Mouse (Mus musculus) cerebellum, postnatal 10 days (tissue): ENCODE data around the gene Fam219b.

Experiments
- DNase-seq, 2 experiments: peaks; one replicate each; pipeline ENCODE4 v3.0.0; 2021; ENCODE audit warnings: mixed read lengths in 2 of 2

The Fam219b gene

DNA sequence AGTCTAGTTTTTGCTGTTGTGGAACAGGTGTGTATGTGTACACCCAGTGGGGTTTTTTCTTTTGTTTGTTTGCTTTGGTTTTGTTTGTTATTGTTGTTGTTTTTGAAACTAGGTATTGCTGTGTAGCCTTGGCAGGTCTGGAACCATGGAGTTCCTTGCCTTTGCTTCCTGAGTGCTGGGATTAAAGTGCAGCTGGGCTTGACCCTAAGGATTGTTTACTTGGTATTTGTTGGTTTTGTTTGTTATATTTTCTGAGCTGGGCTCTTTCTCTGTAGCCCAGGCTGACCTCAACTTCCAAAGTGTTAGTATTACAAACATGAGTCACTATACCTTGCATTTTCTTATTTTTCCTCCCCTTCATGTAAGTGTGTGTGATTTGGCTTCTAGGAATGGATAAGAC, 10.9 kb upstream of the Fam219b start:
- no peak for DNase-seq

DNA sequence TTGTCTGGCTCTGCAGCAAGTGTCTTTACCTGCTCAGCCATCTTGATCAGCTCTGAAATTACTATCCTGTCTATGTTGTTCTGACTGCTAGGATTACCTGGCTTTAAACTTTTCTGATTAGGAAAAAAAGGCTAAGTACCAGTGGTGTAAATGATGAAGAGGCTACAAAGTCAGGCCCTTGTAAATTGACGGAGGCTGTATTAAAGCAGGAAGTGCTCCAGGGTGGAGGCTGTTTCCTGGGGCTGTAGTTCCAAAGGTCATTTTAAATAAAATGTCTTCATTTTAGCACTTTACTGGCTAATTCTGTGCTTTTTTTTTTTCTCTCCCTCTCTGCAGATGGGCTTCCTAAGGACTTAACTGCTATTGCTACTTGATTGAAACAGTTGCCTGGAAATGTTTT, 5.4 kb upstream of the Fam219b start:
- DNase-seq: no peak

- DNase-seq: no peak
Observed at GRCm38 (mm10) chr9:57536362-57536761, 966 bp upstream of the Fam219b start.

GRCm38 (mm10) chr9:57537728-57538181, 427 bp downstream of the Fam219b start:
- DNase-seq: no peak

DNA sequence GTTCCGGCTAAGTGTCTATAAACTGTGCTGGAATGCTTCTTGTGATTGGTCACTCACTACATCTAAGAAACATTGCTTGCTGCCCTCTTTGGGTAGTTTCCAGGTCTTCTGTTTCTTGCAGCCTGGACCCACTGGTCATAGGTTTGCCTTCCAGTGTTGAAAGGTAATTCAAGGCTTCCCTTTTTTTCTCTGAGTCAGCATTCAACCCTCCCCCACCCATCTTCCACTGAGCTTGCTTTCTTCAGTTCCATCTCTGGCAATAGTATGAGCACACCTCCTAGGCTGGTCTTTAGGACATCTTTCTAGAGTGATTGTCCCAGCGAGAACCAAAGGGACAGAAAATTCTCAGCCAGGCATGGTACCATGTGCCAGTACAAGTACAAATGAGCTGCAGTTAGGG, 2.2 kb downstream of the Fam219b start:
- no peak for DNase-seq

- DNase-seq: peak; percentile 78 to 84
Observed at GRCm38 (mm10) chr9:57541312-57541711, 4.0 kb downstream of the Fam219b start.

DNA sequence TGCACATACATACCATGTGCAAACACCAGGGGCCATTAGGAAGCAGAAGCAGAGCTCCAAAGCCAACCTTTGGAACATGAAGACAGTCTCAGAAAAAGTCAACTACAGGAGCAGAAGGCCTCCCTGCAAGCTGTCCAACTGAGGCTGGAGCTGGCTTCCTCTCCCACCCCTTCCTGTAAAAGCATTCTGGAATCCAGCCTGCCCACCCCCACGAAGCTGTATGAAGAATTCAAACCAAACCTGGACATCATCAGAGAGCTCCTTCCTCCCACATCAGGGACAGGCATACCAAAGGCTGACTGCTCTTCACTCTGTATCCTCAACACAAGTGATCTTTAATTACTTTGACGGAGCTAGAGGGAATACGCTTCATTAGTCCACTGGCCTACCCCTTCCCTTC, 6.6 kb downstream of the Fam219b start:
- no peak for DNase-seq

DNA sequence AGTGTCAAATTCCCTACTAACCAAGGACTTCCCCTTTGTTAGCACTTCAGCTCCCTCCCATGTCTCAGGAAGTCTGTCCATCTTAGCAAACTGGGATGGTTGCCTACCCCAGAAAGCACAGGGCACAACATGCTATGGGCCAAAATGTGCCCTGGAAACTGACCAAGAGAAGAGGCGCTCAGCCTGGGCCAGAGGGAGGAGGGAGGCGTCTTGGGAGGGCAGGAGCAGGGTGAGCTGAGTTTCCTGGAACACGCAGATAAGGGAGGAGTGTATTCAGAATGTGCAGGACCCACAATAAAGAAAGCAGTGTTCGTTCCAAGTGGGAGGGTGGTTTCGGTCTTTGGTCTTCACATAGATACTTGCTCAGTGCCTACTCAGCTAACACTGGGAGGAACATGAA, 10.0 kb downstream of the Fam219b start:
- peak; percentile 66 to 72 for DNase-seq

- DNase-seq: no peak
Observed at GRCm38 (mm10) chr9:57547869-57548268, 10.5 kb downstream of the Fam219b start.

DNA sequence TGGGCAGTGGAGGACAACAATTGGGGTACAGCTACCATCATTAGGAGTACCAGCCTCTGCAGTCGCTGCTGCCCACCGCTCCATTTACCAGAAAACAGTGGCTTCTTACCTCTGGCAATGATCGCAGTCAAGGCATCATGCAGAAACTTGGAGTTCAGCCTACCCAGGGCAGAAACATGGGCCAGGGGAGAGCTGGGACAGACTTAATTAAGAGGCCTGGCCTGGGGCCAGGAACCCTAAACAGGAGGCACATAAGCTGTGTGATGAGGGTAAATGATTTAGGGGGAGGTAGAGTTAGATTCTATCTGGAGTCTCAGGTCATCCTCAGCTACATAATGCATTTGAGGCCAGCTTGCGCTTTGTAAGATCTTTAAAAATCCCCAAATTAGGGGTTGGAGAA, 11.9 kb downstream of the Fam219b start:
- peak; percentile 91 to 93 for DNase-seq

GRCm38 (mm10) chr9:57550126-57550862, 13.0 kb downstream of the Fam219b start:
- DNase-seq: no peak

DNA sequence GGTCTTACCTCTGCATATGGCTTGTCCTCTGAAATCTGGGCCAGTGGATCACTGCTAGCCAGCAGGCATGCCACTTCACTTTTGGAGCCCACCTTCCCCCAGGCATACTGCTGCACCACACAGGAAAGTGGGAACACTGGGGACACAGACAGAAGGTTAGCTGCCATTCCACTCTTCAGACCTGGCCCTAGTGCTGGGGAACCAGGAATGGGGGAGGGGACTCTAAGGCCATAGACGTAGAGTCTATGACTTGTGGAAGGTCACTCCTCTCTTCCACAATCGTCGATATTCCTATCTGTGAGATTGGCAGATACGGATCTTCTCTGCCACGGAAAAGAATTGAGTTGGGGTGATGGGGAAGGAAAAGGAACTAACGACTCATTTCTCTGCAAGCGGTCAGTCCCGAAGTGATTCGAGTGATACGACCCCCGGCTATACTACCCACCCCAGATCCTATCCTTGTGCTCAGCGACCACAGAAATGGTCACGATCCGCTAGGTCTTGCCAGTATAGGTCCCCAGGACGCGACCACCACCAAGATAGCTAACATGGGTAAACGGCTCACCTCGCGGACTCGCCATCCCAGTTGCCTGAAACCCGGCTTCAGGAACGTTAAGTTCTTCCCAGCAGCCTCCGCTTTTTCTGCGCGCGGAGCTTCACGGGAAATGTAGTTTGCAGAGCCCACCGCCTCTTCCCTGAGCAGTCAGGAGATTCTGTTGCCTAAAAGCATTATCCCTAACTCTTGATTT, 15.0 kb downstream of the Fam219b start, which contains the start of gene Mpi:
TSS of gene Mpi (minus strand) at position 625 of the 749 bp plus-strand sequence.
- DNase-seq: peak; percentile 85 to 88

DNA sequence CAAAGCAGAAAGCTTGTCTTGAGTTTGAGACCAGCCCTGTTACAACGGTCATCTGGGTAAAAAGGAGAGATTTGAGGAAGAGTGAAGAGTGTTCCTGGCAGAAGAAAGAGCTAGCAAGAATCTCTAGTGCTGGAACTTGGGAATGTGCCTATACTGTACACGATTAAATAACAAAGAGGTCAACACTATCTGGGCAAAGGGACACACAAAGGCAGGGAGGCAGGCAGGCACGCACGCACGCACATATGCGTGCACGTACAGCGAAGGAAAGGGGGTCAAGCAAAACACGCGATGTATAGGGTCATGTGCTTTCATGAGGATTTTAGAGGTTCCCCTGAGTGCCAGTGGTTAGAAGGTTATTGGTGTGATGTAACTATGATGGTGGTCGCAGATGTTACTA, 15.8 kb downstream of the Fam219b start:
- DNase-seq: no peak

DNA sequence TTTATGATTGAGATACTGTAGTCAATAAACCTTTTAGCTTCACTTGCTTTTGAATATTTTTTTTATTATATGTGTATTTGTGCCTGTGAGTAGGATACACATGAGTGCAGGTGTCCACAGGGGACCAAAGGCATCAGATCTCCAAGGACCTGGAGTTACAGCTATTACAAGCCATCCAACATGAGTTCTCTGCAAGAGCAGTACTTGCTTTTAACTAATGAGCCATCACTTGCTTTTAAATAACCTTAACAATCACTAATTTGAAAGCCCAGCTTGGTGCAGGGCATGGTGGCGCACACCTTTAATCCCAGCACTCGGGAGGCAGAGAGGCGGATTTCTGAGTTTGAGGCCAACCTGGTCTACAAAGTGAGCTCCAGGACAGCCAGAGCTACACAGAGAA, 17.4 kb downstream of the Fam219b start:
- DNase-seq: no peak

- no peak for DNase-seq
Observed at GRCm38 (mm10) chr9:57557215-57557614, 19.9 kb downstream of the Fam219b start.

GRCm38 (mm10) chr9:57558625-57559024, 21.3 kb downstream of the Fam219b start:
- no peak for DNase-seq

DNA sequence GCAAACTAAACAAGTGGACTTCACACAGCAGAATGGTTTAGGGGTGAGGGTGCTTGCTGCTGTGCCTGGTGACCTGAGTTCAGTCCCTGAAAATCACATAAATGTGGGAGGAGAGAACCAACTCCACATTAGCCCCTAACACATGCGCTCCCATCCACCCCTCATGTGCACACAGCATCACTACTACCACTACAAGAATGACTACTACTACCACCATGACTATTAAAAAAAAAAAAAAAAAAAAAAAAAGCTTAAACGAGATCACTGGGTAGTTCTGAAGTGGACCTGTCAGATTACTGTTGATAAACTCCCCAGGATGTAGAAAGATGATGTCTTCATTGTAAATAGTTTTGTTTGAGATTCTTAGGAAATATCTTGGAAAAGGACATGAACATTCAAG, 22.2 kb downstream of the Fam219b start:
- DNase-seq: no peak

GRCm38 (mm10) chr9:57560263-57560662, 22.9 kb downstream of the Fam219b start:
- DNase-seq: no peak

DNA sequence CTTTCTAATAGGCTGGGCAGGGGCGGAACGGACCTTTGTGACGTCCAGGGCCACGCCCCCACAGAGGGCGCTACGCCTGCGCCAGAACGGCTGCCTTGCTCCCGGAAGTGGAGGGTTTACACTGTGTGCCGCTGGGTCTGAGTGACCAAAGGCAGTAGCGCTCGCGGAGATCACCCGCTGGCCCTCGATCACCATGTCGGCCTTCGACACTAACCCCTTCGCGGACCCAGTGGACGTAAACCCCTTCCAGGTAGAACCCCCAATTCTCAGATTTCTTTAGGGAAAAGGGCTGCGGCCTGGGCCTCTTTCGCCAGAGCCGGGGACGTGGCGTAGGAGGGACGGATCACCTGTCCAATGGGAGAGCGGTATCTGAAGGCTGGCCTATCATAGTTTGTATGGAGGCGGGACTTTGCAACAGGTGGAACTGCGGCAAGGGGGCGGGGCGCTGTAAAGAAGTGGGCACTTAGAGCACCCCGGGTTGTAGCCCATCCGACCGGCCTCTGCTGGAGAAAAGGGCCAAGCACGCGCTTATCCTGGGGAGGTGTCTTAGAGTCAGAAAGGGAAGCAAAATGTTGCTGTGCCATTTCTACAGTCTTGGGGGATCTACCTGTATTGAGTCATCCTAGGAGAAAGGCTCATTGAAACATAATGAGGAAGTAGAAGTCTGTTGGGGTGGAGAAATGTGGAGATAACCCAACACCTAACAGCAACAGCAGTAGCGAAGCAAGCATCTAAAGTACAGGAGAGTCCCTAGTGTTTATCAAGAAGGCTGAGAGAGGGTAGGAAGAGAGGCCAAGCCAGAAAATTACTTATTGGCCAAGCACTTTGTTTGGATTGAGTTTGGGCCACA, 23.8 kb downstream of the Fam219b start, which contains the start of gene Scamp2:
TSS of gene Scamp2 (plus strand) at position 83 of the 850 bp plus-strand sequence.
- DNase-seq: peak; percentile 98

- no peak for DNase-seq
Observed at GRCm38 (mm10) chr9:57561711-57562099, 24.4 kb downstream of the Fam219b start.

GRCm38 (mm10) chr9:57562896-57563372, 25.6 kb downstream of the Fam219b start:
- DNase-seq: no peak

DNA sequence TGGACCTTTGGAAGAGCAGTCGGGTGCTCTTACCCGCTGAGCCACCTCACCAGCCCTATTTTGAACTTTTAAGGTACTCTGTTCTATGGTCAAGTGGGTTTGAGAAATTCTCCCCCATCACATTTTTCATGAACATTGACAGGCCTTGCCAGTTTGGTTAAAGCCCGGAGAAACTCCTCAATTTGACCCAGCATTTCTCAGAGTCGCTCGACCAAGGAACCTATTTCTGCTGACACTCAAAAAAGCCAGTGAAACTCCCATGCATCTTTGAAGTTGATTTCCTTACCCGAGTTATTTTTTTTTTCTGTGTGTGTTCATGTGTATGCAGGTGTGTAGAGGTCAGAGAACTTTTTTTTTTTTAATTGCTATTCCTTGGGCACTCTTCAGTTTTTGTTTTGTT, 27.3 kb downstream of the Fam219b start:
- DNase-seq: no peak

DNA sequence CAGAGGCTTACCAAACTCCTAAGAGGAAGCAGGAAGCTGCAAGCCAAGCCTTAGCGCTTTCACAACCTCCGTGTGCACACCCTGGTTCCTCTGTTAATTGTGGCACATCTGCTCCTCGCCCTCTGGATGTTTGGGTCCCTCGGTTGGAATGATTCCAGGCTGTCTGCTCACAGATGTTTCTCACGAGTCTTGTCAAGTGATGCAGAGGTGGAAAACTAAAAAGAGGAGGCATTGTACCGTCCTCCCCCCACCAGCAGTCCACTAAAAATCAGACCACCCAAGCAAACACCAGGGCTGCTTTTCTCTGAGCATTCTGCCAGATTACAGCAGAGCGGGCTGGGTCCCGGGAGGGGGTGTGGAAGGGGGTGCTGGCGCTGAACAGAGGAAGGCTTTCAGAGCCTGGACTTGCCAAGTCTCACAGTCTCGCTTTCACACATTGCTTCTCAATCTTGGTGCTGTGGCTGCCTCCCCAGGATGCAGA, 28.5 kb downstream of the Fam219b start:
- peak; percentile 58 to 76 for DNase-seq
